Mouse (Mus musculus): ENCODE data around the gene Tmbim7.

DNA sequence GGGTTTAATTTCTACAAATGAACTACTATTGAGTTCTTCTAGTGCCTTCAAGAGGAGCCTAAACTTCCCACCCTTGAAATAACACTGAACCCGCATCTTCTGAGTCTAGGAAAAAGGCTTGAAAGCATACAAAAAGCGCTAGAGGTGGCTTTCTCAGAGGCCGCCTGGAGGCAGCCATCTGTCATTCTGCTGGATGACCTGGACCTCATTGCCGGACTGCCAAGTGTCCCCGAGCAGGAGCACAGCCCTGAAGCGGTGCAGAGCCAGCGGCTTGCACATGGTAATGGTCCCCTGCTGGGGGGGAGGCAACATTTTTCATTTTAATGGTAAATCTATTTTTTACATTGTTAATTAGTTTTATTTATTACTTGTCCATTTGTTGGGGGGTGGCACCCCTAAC, 30.5 kb upstream of the Tmbim7 start:
- TF ChIP-seq CTCF (IDR thresholded peaks at IDR 0.05) (no peak), EP300 (IDR thresholded peaks at IDR 0.05) (no peak)
